Mouse (Mus musculus): Measurements from ENCODE around the gene Tmem240. TPM values are rescaled to one million over a fixed set of nuclear protein-coding genes. Genes with fewer than 3 reads are reported as not detected.
"Not testable (repeated sequence)": the region's sequence is repeated elsewhere in the genome, so short reads cannot be mapped to it uniquely, and the experiment has no call there.

Tmem240 gene
- total RNA-seq, 2 experiments from 2014 or later: 38.0 to 39.7 TPM

DNA sequence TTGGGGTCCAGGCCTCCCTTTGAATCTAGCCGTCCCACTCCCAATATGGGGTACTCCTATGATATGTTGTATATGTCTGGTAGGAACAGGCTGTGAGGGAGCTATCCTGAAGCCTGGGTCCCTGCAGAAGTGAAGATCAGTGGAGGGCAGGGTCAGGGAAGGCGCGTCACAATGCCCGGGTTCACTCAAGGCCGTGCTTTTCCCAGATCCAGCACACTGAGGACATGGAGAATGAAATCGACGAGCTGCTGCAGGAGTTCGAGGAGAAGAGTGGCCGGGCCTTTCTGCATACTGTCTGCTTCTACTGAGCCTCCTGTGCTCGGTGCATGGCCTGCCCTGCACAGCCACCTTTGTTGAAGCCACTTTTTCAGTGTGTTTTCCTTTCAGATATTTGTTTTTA, 1.3 kb upstream of the Tmem240 start:
- DNase-seq (ENCODE audit: extremely low spot score in 1 of 2, low spot score in 1 of 2): no peak

DNA sequence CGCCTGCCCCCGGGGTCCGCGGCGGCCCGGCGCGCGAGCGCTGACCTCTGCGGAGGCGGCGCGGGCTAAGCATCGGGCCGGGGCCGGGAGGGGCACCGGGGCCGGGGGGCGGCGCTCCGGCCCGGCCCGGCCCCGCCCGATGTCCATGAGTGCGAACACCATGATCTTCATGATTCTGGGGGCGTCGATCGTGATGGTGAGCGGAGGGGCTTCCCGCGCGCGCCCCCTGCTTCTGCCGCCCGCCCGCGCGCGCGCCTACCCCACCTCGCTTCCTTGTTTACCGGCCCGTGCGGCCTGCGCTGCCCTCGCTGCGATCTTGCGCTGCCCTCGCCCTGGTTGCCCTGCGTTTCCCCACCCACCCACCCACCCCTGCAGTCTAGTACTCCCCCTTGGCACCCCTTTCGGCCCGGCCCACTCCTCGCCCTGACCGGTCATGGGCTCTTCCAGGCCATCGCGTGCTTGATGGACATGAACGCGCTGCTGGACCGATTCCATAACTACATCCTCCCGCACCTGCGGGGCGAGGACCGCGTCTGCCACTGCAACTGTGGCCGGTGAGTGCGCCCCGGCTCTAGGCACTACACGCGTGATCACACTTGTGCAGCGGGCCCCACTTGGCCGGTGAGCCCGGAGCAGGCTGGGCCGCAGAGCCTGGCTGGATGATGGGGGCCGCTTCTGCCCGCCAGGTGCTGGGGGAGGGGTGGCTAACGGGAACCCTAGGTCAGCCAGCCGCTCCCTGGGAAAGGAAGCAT, 527 bp downstream of the Tmem240 start:
- DNase-seq (ENCODE audit: extremely low spot score in 1 of 2, low spot score in 1 of 2): peak; percentile 29 to 41

DNA sequence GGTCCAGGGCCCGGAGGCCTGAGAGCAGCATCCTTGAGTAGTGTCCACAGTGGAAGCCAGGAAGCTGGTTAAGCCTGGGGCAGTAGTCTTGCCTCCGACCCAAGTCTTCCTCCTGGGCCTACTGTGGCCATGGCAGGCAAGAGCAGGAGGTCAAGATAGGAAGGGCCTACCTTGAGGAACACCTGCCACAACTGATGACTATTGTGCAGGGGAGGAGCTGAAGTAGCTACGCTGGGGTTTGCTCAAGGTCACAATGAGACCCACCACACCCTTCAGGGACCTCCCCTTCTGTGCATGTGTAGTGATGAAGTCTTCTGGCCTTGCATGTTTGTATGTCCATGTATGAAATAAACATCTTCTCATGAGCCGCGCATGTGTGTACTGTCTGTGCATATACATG, 1.2 kb downstream of the Tmem240 start:
- no peak for DNase-seq (ENCODE audit: extremely low spot score in 1 of 2, low spot score in 1 of 2)

DNA sequence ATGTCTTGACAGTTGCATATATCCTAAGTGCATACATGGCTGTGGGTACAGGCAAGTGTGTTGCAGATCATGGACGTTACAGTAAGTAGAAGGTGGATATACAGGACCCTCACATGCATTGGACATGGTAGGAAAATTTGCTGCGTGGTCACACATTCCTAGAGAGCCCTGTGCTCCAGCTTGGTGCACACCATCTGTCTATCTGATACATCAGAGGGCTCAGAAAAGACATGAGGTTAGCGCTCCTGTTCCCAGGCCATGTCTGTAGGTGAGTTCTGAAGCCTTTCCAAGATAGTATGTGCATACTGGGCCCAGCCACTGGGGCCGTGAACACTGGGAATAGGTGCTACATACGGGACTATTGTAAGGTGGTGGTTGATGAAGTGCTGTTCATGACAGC, 1.8 kb downstream of the Tmem240 start:
- DNase-seq (ENCODE audit: extremely low spot score in 1 of 2, low spot score in 1 of 2): no peak

DNA sequence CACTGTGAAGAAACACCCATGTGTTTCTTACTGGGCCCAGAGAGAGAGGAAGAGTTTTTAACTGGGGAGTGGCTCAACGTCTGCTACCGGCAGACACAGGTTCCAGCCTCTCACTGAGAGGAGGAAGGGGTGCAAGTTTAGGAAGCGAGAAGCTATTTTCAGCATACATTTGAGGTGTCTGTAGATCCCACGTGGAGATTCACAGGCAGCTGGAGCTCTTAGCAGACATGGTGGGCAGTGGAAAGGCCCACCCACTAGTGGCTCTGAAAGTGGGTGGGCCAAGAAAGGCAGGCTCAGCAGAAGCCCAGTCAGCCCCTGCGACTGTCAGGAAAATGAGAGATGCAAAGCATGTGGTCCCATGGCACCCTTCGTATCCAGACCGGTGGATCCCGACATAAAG, 3.7 kb downstream of the Tmem240 start:
- no peak for DNase-seq (ENCODE audit: extremely low spot score in 1 of 2, low spot score in 1 of 2)

DNA sequence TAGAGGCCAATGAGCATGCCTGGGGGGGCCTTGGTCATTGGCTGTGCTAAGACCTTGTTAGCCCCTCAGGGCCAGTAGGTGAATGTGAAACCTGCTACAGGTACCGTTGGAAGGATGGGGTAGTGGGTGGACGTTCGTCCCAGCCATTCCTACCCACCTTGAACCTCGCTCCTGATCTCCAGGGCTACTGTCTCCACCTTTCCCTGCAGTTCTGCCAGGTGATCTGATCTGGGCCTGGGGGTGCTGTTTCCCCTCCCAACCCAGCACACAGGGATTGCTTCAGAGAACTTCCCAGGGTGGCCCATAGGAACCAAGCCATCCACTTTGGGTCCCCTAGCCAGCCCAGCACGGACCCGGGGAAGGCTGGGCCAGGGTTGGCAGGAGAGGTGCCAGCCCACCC, 4.6 kb downstream of the Tmem240 start:
- DNase-seq (ENCODE audit: extremely low spot score in 1 of 2, low spot score in 1 of 2): no peak

DNA sequence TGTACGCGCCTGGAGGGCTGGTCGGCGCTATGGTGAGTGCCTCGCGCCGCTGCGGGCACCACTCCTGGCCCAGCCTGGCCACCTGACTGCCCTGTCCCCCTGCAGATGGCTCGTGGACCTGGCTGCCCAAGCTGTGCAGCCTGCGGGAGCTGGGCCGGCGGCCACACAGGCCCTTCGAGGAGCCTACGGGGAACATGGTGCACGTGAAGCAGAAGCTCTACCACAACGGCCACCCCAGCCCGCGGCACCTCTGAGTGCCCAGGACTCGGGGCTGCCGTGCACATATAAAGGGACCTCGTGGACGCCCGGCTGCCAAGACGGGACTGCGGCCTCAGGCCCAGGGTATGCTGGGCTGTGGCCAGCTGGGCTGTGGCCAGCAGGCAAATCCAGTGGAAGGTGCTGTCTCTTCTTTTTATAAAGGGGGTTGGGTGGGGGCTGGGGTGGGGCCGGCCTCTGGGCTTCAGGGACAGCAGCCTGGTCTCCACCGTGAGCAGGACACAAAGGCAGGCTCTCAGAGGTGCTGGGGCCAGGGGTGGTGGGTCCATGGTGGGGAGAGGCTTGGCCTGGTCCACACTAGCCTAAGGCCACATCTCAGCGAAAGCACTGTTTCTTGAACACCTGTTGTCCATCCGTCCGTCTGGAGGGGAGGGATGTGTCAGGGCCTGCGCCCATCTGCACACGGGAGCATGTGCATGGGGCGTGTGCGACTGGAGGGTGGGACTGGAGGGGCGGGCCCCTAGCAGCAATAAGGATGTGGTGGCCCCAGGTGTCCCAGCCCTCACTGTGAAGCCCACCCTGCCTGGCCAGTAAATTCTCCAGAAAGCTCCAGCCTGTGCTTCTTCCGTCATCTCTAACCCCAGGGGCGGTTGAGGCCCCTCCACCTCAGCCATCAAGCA, 5.4 kb downstream of the Tmem240 start:
- DNase-seq (ENCODE audit: extremely low spot score in 1 of 2, low spot score in 1 of 2): no peak

DNA sequence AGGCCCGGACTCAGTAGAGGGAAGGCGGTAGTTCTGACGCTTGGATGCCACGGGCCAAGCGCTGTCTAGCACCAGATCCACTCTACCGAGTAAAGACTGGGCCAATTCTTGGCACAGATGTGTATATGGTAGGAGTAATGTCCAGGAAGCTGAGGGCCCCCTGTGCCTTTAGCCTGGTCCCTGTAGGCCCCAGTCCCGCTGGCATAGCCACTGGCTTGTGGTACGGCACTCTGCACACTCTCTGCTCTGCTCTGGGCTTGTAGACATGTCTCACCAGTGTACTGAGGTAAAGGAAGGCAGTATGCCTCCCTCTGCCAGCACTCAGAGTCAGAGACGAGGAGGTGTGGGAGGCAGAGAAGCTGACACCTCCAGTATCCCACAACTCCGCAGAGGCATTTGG, 6.1 kb downstream of the Tmem240 start:
- not testable (repeated sequence) for DNase-seq (ENCODE audit: extremely low spot score in 1 of 2, low spot score in 1 of 2)

DNA sequence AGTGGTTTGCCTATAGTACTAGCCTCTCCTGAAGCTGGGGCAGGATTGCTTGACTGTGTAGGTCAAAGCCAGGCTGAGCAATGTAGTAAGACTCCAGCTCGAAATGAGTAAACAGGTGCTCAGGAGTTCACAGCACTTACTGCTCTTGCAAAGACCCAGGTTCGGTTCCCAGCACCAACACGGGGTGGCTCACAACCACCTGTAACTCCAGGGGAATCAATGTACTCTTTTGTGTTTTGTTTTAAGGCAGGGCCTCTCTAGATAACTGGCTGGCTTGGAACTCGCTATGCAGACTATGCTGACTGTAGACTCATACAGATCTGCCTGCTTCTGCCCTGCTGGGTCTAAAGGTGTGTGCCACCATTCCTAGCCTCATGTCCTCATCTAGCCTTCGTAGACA, 8.1 kb downstream of the Tmem240 start:
- no peak for DNase-seq (ENCODE audit: extremely low spot score in 1 of 2, low spot score in 1 of 2)

DNA sequence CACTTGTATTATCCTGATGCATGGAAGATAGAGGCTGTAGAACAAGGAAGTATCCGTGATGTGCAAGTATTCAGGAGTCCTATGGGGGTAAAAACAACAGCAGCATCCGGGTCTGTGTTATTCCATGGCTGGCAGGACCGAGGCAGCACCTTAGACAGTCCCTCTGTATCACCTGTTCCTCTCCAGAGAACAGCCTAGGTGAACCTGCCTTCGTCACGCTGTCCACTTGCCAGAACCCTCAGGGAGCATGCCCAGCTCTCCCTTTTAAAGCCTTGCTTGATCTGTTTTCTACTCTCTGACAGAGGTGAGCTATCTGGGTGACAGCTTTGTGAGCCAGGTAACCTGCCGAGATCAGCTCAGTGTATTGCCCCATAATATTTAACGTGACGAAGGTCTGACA, 9.9 kb downstream of the Tmem240 start:
- no peak for DNase-seq (ENCODE audit: extremely low spot score in 1 of 2, low spot score in 1 of 2)

DNA sequence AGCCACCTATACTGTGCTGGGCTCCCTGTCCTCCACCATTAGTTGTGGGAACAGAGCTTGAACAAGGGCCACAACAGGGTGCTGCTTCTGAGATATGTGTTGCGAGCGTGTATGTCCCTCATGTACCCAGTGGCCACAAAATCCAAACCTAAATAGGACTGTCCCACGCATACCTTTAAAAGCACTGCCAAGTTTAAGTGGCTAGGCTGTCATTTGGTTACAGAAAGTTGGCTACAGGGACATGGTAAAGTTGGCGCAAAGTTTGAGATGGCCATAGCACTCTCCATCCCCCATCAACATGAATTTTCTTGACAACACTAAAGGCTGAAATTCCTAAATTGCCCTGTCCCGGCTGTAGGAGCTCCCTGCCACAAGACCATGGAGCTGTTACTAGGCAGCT, 10.5 kb downstream of the Tmem240 start:
- no peak for DNase-seq (ENCODE audit: extremely low spot score in 1 of 2, low spot score in 1 of 2)

DNA sequence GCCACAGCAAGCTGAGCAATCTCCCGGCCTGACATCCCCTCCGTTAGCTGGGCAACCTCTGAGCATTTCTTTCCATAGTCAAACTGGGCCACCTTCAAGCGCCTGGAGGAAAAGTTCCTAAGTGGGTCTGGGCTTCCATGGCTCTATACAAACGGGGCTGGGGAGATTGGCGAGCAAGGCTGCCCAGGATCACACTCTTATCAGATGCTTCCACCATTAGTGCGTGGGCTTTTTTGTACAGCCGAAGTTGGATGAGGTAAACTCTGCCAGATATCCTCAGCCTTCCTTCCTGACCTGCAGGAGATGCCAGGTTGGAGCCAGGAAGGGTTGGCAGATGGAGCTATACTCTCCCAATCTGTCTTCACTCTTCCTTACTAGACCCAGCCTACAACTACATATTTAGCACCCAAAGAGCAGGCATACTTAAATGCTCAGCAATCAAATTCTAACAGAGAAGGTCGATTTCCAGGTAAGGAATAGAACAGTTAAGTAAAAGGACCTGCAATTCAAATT, 11.5 kb downstream of the Tmem240 start:
- no peak for DNase-seq (ENCODE audit: extremely low spot score in 1 of 2, low spot score in 1 of 2)

DNA sequence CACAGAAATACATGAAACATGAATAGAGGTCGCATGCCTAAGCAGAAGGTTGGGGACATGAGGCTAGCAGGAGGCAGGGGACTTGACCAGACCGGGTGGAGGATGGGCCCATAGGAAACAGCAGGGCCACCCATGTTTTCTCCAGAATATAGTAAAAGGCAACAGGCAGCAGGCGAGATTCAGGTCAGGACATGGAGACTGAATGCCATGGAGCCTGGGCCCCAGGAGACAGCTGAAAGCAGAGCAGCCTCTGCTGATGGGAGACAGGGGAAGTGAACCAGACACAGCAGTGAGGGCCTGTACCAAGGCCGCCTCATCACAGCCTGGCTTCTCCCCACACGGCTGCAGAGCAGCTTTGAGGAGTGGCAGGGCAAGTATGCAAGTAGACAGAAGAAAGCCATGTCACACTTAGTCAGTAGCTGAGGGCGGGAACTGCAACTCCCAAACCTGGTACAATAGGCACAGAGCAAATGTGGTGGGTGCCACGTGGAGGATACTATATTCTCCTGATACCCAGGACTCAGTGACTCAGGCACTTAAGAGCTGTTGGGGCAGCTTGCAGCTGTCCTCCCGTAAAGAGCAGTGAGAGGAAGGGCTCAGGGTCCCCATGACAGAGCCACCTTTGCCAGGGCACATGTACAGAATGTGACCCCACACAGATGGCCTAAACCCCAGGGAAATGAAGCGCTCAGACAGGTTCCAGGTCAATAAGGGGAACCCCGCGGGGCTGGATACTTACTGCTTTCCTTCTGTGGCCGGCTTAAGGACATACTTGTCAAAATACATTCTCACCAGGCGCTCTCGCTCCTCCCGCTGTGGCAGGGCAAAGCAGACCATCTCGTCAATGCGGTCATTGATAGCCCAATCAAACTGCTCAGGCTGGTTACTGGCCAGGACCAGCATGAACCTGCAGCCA, 12.2 kb downstream of the Tmem240 start:
- no peak for DNase-seq (ENCODE audit: extremely low spot score in 1 of 2, low spot score in 1 of 2)

DNA sequence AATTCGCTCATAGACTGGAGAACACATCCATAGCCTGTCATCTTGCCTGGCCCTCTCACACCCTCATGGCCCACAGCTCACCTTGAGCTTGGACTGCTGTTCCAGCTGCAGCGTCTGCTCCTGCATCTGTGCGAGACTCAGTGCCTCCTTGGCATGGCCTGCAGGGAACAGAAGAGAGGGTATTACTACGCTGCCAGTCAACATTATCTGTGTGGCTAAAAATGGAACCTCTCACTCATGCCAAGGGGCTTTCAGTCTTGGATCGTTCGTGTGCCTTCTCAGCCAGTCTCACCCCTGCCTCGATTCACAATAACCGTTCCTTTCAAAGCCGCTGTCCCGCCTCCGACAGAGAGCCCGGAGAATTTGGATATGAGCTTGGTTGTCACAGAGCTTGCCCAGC, 22.4 kb downstream of the Tmem240 start:
- no peak for DNase-seq (ENCODE audit: extremely low spot score in 1 of 2, low spot score in 1 of 2)

DNA sequence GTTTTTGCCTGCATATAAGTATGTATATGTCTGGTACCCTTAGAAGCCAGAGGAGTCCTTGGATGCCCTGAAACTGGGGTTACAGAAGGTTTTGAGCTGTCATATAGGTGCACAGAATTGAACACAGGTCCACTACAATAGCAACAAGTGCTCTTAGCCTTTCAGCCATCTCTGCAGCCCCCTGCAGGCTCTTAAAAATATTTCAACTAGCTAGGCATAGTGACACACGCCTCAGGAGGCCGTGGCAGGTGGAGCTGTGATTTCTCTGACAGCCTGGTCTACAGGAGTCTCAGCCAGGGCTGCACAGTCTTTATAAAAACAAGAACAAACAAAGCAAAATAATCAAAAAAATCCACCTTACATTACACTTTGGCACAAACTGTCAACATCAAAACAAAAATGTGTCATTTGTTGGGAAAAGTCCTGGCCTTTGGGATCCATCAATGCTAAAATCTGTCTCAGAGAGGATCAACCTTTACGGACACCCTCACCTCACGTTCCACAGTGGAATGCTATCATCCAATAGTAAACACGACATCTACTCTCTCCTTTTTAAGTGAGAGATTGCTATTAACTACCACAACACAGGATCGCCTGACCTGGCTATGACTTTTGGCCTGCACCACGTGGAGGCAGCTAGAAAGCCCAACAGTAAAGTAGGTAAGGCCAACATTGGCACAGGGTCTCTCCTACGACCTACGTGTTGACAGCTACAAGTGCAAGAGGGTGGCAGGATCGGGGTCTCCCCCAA, 25.4 kb downstream of the Tmem240 start:
- no peak for DNase-seq (ENCODE audit: extremely low spot score in 1 of 2, low spot score in 1 of 2)

DNA sequence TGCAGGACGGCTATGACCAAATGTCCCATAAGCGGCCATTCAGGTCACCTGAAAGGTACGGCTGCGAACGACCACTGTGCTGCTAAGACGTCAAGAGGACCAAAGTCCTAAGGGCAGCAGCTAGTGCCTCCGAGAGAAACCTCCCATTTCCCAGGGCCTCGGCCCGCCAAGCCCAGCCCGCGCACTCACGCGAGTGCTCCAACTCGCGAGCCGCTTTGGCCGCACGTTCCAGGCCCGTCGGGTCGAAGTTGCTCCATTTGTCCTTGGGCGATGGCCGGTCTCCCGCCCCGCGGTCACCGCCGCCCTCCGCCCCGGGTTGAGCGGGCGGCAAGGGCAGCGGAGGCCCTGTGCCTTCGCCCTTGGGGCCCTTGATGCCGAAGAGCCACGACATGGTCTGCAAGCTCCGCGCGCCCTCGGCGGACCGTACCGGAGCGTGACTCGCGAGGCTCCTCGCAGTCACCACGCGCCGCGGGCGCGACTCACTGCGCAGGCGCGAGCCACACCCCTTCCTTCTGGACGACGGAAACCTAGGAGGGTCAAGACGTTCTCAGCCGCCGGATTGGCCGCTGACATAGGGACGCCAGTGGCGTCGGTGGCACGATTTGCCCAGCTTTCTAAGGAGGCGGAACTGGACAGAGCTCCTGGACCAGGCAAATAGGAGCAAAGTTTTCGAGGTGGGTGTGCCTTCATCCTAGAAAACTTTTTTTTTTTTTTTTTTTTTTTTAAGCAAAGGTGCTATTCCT, 26.2 kb downstream of the Tmem240 start, which contains the start of gene Atad3a:
Gene Atad3a (minus strand): TSS at position 481 of the 743 bp plus-strand sequence.
- peak; percentile 96 to 97 for DNase-seq (ENCODE audit: extremely low spot score in 1 of 2, low spot score in 1 of 2)

DNA sequence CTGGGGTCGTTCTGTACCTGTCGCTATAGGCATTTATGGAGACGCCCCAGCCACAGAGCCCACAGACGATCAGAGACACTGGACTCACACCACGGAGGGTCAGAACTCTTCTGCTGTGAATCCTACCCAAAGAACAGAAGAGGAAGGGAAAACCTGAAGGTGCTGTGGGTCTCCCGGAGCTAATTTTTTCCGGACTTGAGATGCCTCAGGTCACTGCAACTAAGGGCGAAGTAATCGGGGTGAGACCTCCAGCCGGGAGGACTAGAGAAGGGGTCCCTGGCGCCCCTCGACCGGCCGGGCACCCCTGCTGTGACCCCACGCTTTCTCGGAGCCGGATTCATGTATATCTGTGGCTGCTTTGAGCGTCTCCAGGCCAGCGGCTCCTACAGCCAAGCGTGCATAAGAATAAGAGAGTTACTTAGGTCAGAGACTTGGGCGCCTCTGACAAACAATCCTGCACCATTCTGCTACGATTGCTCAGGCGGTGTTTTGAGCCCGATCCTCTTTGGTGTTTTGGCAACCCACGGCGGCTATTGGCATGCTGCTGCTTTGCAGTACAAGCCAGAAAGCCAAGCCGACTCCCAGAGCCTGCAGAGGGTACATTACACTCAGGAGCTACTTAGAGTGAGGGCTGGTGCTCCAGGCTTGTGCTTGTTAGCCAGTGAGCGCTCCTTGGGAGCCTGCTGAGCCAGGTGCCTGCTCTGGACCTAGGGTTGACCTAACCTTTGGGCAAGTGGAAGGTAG, 26.9 kb downstream of the Tmem240 start:
- DNase-seq (ENCODE audit: extremely low spot score in 1 of 2, low spot score in 1 of 2): no peak

DNA sequence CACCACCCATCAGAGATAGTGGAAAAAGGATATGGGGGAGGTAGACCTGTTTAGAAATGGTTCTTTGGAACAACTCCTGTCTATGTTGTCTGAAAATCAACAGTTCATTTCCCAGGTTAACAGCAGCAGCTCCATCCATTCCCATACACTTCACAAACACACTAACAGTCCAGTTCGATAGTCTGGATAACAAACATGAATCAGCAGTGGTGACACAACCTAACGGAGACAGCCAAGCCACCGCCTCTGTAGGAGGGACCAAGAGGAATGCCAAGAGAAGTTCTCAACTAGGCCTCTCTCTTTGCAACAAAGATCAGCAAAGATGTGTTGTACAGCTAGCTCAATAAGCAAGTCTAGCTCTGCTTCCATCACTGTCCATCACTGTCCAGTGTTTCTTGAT, 27.8 kb downstream of the Tmem240 start:
- DNase-seq (ENCODE audit: extremely low spot score in 1 of 2, low spot score in 1 of 2): no peak

Data from layer of hippocampus, postnatal 25 days (tissue).